Mouse (Mus musculus) c-Kit-positive CD71-positive TER-119-positive erythroid progenitor cells, embryonic 14.5 days (primary cell): ENCODE data around the gene Lysmd2.
"Not testable (repeated sequence)": the region's sequence is repeated elsewhere in the genome, so short reads cannot be mapped to it uniquely, and the experiment has no call there.

Source experiments
- DNase-seq: peaks from one replicate; pipeline ENCODE4 v3.0.0-alpha.2; 2013; ENCODE audit warnings: low spot score

Gene Lysmd2

GRCm38 (mm10) chr9:75625556-75626307 is at the start of gene Lysmd2:
Lysmd2 (plus strand) TSS chr9:75625741.
- no peak for DNase-seq

DNA sequence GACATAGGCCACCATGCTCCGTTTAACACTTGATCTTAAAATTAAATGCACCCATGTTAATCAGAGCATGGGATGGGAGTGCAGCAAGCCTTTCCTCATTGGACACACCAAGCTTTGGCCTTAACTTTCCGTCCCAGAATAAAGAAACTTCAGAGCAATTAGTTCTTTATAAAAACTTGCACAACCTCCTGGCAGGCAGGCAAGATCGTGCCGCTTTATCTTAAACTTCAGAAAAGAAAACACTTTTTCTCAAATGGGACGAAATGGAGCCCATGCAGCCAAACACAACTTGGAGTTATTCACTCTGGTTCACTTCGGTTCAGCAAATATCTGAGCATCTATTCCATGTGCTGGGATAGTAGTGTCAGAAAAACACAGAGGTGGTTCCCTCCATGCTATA is 46.2 kb upstream of the Lysmd2 start:
- DNase-seq = no peak

GRCm38 (mm10) chr9:75581694-75582350 is 43.7 kb upstream of the Lysmd2 start:
- DNase-seq = peak; percentile 50

DNA sequence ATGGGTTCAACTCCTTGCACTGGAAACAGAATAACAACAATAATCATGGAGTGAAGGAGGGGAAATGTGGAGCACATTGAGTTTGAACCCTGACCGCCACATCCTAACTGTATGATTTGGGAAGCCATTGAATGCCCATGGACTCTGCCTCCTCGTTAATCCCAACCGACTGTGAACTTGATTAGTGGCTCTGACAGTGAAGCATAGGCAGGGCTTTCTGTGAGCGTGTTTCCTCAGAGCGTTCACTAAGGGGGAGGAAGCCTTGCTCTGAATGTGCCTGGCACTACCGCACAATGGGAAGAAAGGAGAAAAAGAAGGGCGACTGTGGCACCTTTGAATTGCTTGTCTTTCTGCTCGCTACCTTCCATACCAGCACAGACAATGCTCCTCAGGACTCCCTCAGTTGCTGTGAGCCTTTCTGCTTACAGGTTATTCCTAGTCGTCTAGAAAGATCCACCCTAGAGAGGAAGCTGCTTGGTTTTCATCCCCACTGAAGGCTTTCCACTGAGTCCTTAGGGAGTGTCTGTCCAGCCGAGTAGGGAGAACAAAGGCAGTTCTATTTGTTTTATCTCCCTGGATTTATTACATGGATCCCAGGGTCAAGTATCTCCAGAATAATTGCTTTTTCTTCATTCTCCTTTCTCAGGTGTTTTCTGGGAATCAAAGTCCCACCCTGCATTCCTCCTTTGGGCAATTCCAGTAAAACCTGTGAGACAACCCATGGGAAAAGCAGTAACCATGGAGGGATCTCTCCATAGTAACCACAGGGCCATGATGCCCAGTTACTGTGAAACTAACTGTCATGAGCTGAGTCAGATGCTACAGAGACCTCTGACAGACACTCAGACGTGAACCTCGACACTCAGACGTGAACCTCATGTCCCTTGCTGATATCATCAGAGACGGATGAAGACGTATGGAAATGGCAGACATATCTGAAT is 35.4 kb upstream of the Lysmd2 start:
- no peak for DNase-seq

GRCm38 (mm10) chr9:75593481-75593880 is 32.1 kb upstream of the Lysmd2 start:
- DNase-seq = no peak

DNA sequence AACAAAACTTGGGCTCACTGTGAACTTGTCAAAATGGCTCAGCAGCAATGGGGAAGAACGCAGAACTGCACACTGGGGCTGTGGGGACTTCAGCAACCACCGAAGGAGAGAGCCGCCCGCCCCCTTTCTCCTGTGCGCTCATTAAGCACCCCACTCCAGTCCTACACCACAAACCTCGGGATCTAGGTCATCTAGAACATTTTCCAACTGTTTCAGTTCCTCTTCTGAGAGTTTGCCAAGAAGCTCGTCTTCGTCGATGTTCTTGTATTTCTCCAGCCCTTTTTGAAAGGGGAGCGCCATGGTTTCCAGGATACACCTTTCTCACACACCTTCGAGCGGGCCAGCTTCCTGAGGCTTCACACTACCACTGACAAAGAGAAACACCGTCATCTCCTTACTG is 28.5 kb upstream of the Lysmd2 start:
- no peak for DNase-seq

GRCm38 (mm10) chr9:75597596-75597995 is 27.9 kb upstream of the Lysmd2 start:
- no peak for DNase-seq

- no peak for DNase-seq
Measured at GRCm38 (mm10) chr9:75599191-75599841, 26.2 kb upstream of the Lysmd2 start.

DNA sequence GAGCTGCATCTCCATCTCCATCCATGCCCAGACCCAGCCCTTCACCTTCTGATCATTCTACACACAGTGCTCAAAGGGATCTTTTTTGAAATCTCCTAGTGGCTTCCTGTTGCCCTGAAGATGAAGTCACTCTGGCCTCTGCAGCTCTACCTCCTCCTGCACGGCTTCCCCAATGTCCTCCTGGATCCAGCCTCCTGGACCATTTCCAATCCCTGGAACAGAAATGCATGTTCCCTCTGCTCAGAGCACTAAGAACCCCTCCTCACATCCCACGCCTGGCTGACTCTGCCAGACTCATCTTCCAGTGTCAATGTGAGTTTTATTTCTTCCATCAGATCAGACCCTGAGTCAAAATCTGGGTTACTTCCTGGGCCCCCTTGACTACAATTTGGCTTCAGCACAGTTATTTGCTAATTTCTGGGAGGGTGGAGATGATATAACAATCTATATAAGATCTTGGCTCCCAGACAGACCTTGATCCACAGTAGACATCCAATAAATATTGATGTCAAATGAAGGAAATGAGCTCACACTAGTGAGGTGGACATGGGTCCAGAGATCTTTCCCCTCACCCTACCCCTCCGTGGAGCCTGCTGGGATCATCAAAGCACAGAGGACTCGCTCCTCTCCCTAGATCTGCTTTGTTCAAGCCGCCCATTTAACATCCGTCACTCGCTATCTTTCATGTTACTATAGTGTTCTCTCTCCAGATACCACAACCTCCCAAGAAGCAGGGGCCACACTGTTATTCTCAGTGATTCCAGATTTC is 25.2 kb upstream of the Lysmd2 start:
- DNase-seq = no peak

GRCm38 (mm10) chr9:75601510-75601909 is 24.0 kb upstream of the Lysmd2 start:
- DNase-seq = no peak

DNA sequence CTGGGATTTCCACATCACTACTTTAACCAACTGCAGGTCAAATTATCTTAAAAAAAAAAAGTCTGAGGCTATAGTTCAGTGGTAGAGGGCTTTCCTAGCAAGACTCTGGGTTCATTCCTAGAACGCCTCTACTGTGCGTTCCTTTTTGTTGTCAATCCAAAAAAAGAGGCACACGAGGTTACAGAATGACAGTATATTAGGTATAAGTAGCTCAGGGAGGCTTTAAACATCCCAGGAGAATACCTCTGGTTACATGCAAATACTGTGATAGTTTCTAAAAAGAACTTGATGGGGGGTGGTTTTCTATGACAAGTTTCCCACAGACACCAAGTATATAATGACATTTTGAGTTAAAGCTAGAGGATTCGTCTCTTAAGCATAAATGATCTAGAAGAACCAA is 18.0 kb upstream of the Lysmd2 start:
- DNase-seq = no peak

GRCm38 (mm10) chr9:75609505-75609904 is 16.0 kb upstream of the Lysmd2 start:
- no peak for DNase-seq

DNA sequence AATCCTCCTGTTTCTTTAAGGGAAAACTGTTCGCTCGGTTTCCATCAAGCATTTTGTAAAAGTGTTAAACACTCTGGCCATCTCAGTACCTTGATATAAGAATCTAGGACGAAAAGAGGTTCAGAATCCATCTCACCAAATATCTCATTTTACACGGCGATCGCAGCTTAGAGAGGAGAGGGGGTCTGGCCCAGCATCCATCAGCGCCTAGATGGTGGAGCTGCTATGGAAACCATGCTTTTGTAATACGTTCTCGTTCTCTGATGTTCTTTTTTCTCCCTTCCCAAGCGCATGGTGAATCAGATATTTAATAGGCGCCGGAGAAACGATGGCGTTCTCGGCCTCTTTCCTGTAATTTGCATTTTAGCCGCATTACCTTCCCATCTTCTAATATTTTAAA is 15.6 kb upstream of the Lysmd2 start:
- DNase-seq = no peak

GRCm38 (mm10) chr9:75610571-75611493 is 14.7 kb upstream of the Lysmd2 start, which contains the start of gene Tmod2:
Tmod2 (minus strand) TSS chr9:75611325.
- DNase-seq = no peak

- no peak for DNase-seq
Measured at GRCm38 (mm10) chr9:75616560-75616959, 9.0 kb upstream of the Lysmd2 start.

- DNase-seq = no peak
Measured at GRCm38 (mm10) chr9:75618836-75619400, 6.6 kb upstream of the Lysmd2 start.

DNA sequence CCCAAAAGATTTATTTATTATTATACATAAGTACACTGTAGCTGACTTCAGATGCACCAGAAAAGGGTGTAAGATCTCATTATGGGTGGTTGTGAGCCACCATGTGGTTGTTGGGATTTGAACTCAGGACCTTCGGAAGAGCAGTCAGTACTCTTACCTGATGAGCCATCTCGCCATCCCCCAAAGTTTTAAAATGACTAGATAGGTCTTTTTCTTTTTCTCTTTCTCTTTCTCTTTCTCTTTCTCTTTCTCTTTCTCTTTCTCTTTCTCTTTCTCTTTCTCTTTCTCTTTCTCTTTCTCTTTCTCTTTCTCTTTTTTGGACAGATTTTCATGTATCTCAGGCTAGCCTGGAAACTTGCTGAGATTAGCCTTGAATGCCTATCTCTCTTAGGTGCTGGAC is 5.8 kb upstream of the Lysmd2 start:
- DNase-seq = not testable (repeated sequence)

DNA sequence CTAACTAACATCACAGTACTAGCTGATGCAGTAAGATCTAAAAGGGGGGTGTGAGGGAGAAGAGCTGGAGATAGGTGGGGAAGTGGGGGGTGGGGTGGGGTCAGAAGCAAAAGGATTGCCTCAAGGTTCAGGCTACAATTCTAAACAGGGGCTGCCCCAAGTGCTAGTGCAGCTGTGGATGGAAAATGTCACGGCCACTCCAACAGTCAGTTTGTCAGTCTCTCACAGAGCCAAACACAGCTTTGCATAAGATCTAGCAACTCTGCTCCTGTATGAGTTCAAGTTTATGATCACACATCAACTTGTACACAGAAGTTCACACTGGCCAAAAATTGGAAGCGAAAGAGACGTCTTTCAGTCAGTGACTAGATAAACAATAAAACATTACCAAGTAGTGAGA is 4.1 kb upstream of the Lysmd2 start:
- no peak for DNase-seq

GRCm38 (mm10) chr9:75624983-75625555 is 472 bp upstream of the Lysmd2 start:
- DNase-seq = no peak

GRCm38 (mm10) chr9:75626308-75626604 is 715 bp downstream of the Lysmd2 start:
- DNase-seq = no peak
